30 mouse cellular contexts compared by ENCODE assay signal in genomic region chr4:34237791-34238190, GRCm38 (mm10).
DNase-seq lines count a peak whose midpoint lies in the region; ATAC-seq and TF ChIP-seq lines count a peak whose summit lies in the region.
"Had no signal": no experiment of that assay in that cellular context is flagged by ENCODE, and none has a peak within 500 bp of the region (broad histone marks: within the 10 kb centered on the region; RNA-seq: fewer than 3 reads in every experiment).

No protein-coding gene starts in this region.

- 0 out of 2 replicates have a peak, but pooled peaks cover 3% of the 10 kb centered on the region for H3K4me1 ChIP-seq in cerebellum, adult 2 months (ENCODE audit: control insufficient read depth, insufficient read depth, low read length)
- H3K4me1 ChIP-seq: heart, embryonic 12.5 days; heart, embryonic 15.5 days had no signal

- ATAC-seq in frontal cortex, adult (ENCODE audit: low TSS enrichment): peak; percentile 47; the same call in 1 of the 2 replicates
- ATAC-seq: forebrain, embryonic 15.5 days; hindbrain, embryonic 16.5 days; intestine, embryonic 15.5 days had no signal

- H3K27ac ChIP-seq in cerebellum, adult 2 months (ENCODE audit: insufficient read depth, low read length): no peak overlapping the region
- H3K27ac ChIP-seq: embryonic facial prominence, embryonic 10.5 days; embryonic facial prominence, embryonic 13.5 days; forebrain, embryonic 12.5 days; forebrain, embryonic 15.5 days; heart, embryonic 15.5 days; hindbrain, embryonic 10.5 days; hindbrain, embryonic 13.5 days; intestine, embryonic 15.5 days had no signal

- H3K4me3 ChIP-seq in cerebellum, adult 2 months (replicated peaks; ENCODE audit: insufficient read depth, low read depth, low read length): no peak overlapping the region
- H3K4me3 ChIP-seq: embryonic facial prominence, embryonic 10.5 days; embryonic facial prominence, embryonic 13.5 days; erythroblast, embryonic 14.5 days; forebrain, embryonic 12.5 days; forebrain, embryonic 15.5 days; heart, embryonic 12.5 days; heart, embryonic 15.5 days; hindbrain, embryonic 10.5 days; hindbrain, embryonic 13.5 days; intestine, embryonic 15.5 days had no signal

- no peaks in the 10 kb centered on the region for H3K27me3 ChIP-seq in cerebellum, adult 2 months (ENCODE audit: control insufficient read depth, insufficient read depth, low read length)
- H3K27me3 ChIP-seq: CH12.LX; forebrain, embryonic 15.5 days; heart, embryonic 12.5 days; hindbrain, embryonic 13.5 days; intestine, embryonic 15.5 days had no signal

- no peak for DNase-seq in frontal cortex, adult 2 months (ENCODE audit: extremely low spot score in 1 of 2, low spot score in 1 of 2)
- peak; percentile 21 for DNase-seq in layer of hippocampus, adult 9-11 months
- DNase-seq in layer of hippocampus, postnatal 25 days (ENCODE audit: extremely low spot score in 1 of 2, low spot score in 1 of 2): no peak
- peak; percentile 31 for DNase-seq in brain, adult 2 months (ENCODE audit: low read depth, low spot score)
- DNase-seq in cerebellum, adult 2 months: no peak
- DNase-seq: adrenal gland, adult 2 months; adrenal gland, postnatal 36 days; B cell, adult 2 months; cerebellum, adult 11 months; cerebellum, adult 8-10 months; cerebellum, postnatal 10 days; embryo, embryonic 11 days; gastrocnemius, postnatal 10 days; gastrocnemius, postnatal 36 days; heart, postnatal 10 days; heart, postnatal 36 days; kidney, adult 11 months had no signal

- TF ChIP-seq POLR2A in cerebellum, adult 2 months (IDR thresholded peaks at IDR 0.05; ENCODE audit: borderline replicate concordance, insufficient read depth, low read length): no peak

- TF ChIP-seq CTCF in cerebellum, adult 2 months (IDR thresholded peaks at IDR 0.05; ENCODE audit: borderline replicate concordance, insufficient read depth, low read depth, low read length): no peak

- 66% methylated on average over 3 of the region's 3 CpGs for WGBS in cerebellum, adult 2 months

Comparison
In these comparisons a context has a peak if more than half of its experiments do, and no peak if none do; other contexts are left out.
1. DNase-seq: peak in layer of hippocampus, adult 9-11 months (single experiment) and brain, adult 2 months (single experiment); none in frontal cortex, adult 2 months (0 of 2), layer of hippocampus, postnatal 25 days (0 of 2) and cerebellum, adult 2 months (0 of 2).